Mouse (Mus musculus) intestine, embryonic 14.5 days (tissue): ENCODE measurements around the gene Otulinl. TPM values are rescaled to one million over a fixed set of nuclear protein-coding genes. Genes with fewer than 3 reads are reported as not detected.

Experiments
- ATAC-seq: fragments of 200-750 bp; cut with Nextera tagmentation; replicated peaks from 2 replicates; pipeline ENCODE4 v1.8.0; 2017; ENCODE audit warnings: low read depth, moderate number of reproducible peaks, moderate TSS enrichment, moderate library complexity; ENCODE audit not compliant: low FRiP score, low TSS enrichment
- DNase-seq: peaks from one replicate; pipeline ENCODE4 v3.0.0-alpha.2; 2018; ENCODE audit warnings: low spot score
- H3K27ac ChIP-seq: fragments of 300-500 bp; sonication (generic); 2 replicates; pipeline ENCODE4 v1.5.1; 2014; ENCODE audit warnings: low read depth, mild to moderate bottlenecking, control low read depth
- H3K27me3 ChIP-seq: fragments of 300-500 bp; sonication (generic); replicated peaks from 2 replicates; pipeline ENCODE4 v1.6.1; 2014; ENCODE audit warnings: low read length, control low read depth; ENCODE audit not compliant: control insufficient read depth, insufficient read depth
- H3K36me3 ChIP-seq: fragments of 300-500 bp; sonication (generic); 2 replicates; pipeline ENCODE4 v1.6.1; 2014; ENCODE audit warnings: low read length, control low read depth; ENCODE audit not compliant: control insufficient read depth, insufficient read depth
- H3K4me1 ChIP-seq: fragments of 300-500 bp; sonication (generic); replicated peaks from 2 replicates; pipeline ENCODE4 v1.6.1; 2014; ENCODE audit warnings: low read length, control low read depth, mixed read lengths; ENCODE audit not compliant: control insufficient read depth, insufficient read depth
- H3K4me2 ChIP-seq: fragments of 300-500 bp; sonication (generic); 2 replicates; pipeline ENCODE4 v1.6.1; 2014; ENCODE audit warnings: low read length
- H3K4me3 ChIP-seq: fragments of 300-500 bp; sonication (generic); 2 replicates; pipeline ENCODE4 v1.5.1; 2014; ENCODE audit warnings: low read depth, low read length, control low read depth, mixed read lengths
- H3K9ac ChIP-seq: fragments of 300-500 bp; sonication (generic); 2 replicates; pipeline ENCODE4 v1.6.1; 2014; ENCODE audit warnings: mild to moderate bottlenecking, low read length
- H3K9me3 ChIP-seq: fragments of 300-500 bp; sonication (generic); 2 replicates; pipeline ENCODE4 v1.6.1; 2016; ENCODE audit warnings: low read length, control low read depth; ENCODE audit not compliant: control insufficient read depth
- WGBS: fragments of 180-500 bp; shearing (Covaris S2); extraction: QIAGEN DNeasy Blood & Tissue Kit; methylation state at CpG from one replicate; pipeline ENCODE4 v1.1.7; 2014; 5-methylcytosine and 5-hydroxymethylcytosine counted together
- polyA plus RNA-seq: library from polyadenylated mRNA; unstranded; fragments of >200 nt; fragmentation: Nextera tagmentation; extraction: Ambion mirVana; gene quantifications from 2 replicates; pipeline ENCODE4 v1.2.1, GENCODE M21; 2014

Otulinl gene
- polyA plus RNA-seq, 1 experiment from 2014 or later: 7.4 TPM

DNA sequence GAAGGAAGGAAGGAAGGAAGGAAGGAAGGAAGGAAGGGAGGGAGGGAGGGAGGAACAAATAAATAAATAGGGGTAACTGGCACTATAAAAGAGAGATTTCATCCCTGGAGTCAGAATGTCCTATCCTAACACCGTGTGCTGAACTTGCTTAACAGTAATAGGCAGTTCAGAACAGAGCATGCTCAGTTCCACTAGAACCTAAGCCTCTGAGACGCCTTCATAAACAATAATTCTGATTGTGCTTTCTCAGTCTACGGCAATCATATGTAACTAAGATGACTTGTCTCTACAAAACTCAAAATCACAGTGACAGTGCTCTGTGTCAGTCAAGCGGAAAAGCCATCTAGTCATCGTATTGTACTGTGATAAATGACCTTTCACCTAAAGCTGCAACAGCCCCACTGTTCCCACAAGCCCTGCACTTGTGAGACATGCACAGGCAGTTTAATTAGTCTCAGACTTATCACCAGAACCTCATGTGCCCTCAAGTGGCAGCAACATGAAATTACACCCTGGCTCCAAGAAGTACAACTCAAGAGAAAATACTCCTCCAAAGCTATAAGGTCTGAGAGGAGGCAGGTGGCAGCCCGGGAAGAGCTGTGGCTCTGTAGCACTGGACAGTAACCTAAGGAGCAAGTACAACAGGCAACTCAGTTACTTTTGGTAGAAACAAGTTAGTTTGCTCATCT is 68.7 kb downstream of the Otulinl start:
- Histone ChIP-seq H3K9me3 (no peaks in the 10 kb centered on the region), H3K27me3 (no peaks in the 10 kb centered on the region), H3K27ac (no peak overlapping the region), H3K36me3 (peaks cover 44% of the 10 kb centered on the region), H3K4me2 (no peak overlapping the region), H3K4me1 (peaks cover 8% of the 10 kb centered on the region), H3K4me3 (no peak overlapping the region), H3K9ac (no peak overlapping the region)
- DNase-seq (peak; percentile 75), ATAC-seq (peak; percentile 53; the same call in 1 of the 2 replicates)
- WGBS: 56% methylated on average over 6 of the region's 6 CpGs

DNA sequence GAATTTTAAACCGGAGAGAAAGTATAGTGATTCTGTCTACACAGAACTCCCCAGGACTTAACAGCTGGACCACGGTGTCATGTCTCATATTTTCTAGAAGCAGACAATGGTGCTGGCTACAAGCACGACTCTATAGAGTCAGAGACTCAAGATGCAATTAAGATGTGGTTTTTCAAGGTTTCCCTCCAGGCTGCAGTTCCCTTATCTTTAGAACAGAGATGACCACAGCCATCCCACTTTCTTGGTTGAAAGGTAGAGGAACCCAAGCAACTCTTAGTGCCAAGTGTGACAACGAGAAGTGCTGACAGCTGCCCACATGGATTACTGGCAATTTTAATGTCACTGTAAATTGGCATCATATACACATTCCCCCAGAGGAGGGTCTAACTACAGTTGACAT is 71.8 kb downstream of the Otulinl start:
- DNase-seq (no peak), ATAC-seq (no peak)
- peaks cover 51% of the 10 kb centered on the region for H3K36me3 ChIP-seq
- H3K9ac ChIP-seq: no peak overlapping the region
- no peaks in the 10 kb centered on the region for H3K27me3 ChIP-seq
- H3K27ac ChIP-seq: no peak overlapping the region
- no peaks in the 10 kb centered on the region for H3K9me3 ChIP-seq
- WGBS: 57% methylated on average over 4 of the region's 4 CpGs
- no peak overlapping the region for H3K4me2 ChIP-seq
- no peak overlapping the region for H3K4me3 ChIP-seq
- H3K4me1 ChIP-seq: peaks cover 8% of the 10 kb centered on the region

- Histone ChIP-seq H3K36me3 (peaks cover 62% of the 10 kb centered on the region), H3K9me3 (no peaks in the 10 kb centered on the region), H3K27me3 (no peaks in the 10 kb centered on the region), H3K4me2 (no peak overlapping the region), H3K4me1 (peaks cover 8% of the 10 kb centered on the region), H3K27ac (no peak overlapping the region), H3K4me3 (no peak overlapping the region), H3K9ac (no peak overlapping the region)
- ATAC-seq: no peak
- 79% methylated on average over 3 of the region's 3 CpGs for WGBS
- no peak for DNase-seq
Measured at GRCm38 (mm10) chr15:27605252-27605651, 76.1 kb downstream of the Otulinl start.

Other genes starting within 250 kb of the Otulinl start
- 13.8 and 16.5 TPM in 2 replicates for gene Ank, start 214.9 kb downstream of the Otulinl start, polyA plus RNA-seq
- gene Otulin, start 50.9 kb downstream of the Otulinl start, polyA plus RNA-seq: 36.4 and 46.1 TPM in 2 replicates